Mouse (Mus musculus): ENCODE measurements around the gene Sash3. TPM values are rescaled to one million over a fixed set of nuclear protein-coding genes. Genes with fewer than 3 reads are reported as not detected.

The Sash3 gene
- total RNA-seq (2021) = under 1 TPM; 0.17 to 0.28 TPM
- long read RNA-seq, experiment 1 = 0 reads
- long read RNA-seq, experiment 2 = 0 reads

GRCm38 (mm10) chrX:48146262-48146661, at the start of gene Sash3:
Gene Sash3, plus strand, starts transcription at chrX:48146436.
- H3K4me3 ChIP-seq = peak within 1 kb of the TSS; percentile 21
- TF ChIP-seq CTCF (IDR thresholded peaks at IDR 0.05) = no peak
- intact Hi-C loops (cut with DNase I) = no loop called here
- H3K27ac ChIP-seq = no peak within 1 kb of the TSS
- no peak for DNase-seq

- no peak for TF ChIP-seq CTCF (IDR thresholded peaks at IDR 0.05)
- intact Hi-C loops (cut with DNase I) = no loop called here
- Histone ChIP-seq H3K4me3 (no peak overlapping the region), H3K27ac (no peak overlapping the region)
- no peak for DNase-seq
Measured at GRCm38 (mm10) chrX:48096580-48096979, 49.7 kb upstream of the Sash3 start.

- Histone ChIP-seq H3K27ac (no peak overlapping the region), H3K4me3 (no peak overlapping the region)
- DNase-seq = no peak
- TF ChIP-seq CTCF (IDR thresholded peaks at IDR 0.05) = no peak
- intact Hi-C loops (cut with DNase I) = no loop called here
Measured at GRCm38 (mm10) chrX:48098470-48099129, 47.6 kb upstream of the Sash3 start.

- TF ChIP-seq CTCF (IDR thresholded peaks at IDR 0.05) = peak; percentile 66
- intact Hi-C loops (cut with DNase I) = loop anchor here (1.0 to 5.0 kb wide), 2 partner anchors 80 to 108 kb away; no protein-coding TSS in a partner anchor
- DNase-seq = peak; percentile 43
- Histone ChIP-seq H3K4me3 (no peak overlapping the region), H3K27ac (no peak overlapping the region)
Measured at GRCm38 (mm10) chrX:48099871-48100270, 46.4 kb upstream of the Sash3 start.

DNA sequence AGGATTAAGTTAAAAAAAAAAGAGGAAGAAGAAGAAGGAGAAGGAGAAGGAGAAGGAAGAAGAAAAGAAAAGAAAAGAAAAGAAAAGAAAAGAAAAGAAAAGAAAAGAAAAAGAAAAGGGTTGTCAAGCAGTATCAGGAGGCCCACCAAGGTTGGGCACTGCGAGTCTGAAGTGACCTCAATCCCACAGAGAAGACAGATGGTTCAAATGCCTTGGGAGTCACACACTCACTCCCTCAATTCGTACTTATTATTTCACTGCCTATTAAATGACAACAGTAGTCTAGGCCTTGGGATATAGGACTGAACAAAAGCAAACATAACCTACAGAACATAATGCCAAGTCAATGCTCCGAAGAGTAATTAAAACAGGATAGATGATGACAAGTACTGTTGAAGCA, 43.0 kb upstream of the Sash3 start:
- no peak for DNase-seq
- Histone ChIP-seq H3K27ac (no peak overlapping the region), H3K4me3 (no peak overlapping the region)
- TF ChIP-seq CTCF (IDR thresholded peaks at IDR 0.05) = no peak
- intact Hi-C loops (cut with DNase I) = loop anchor here (5.0 kb wide), 1 partner anchor 111 kb away; no protein-coding TSS in a partner anchor

DNA sequence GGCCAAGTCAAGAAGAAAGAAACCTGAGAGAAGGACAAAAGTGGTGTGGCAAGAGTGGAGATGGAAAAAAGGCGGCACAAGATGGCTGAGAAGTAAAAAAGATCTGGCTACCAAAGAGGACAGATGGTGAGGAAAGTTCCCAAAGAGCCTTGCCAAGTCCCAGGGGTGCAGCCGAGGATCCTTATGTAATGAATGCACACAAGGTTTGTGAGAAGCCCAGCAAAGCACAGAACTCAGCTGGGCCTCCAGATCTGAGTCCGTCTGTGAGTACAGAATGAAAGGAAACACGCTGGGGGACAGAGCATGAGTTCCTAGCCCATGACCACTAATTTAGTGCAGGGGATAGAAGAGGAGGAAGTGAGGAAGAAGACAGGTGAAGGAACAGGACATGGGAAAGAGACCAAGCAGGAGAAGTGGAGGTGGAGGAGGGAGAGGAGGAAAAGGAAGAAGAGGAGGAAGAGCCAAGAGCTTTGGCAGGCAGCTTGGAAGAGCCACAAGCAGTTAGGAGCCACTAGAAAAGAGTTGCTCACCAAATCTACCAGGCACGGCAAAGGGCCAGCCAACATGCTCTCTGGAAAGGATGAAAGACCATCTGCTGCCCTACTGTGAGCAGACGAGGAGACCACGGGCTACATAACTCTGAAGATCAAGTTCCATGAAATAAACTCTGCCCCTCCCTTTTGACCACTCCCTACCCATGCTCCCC, 41.3 kb upstream of the Sash3 start:
- intact Hi-C loops (cut with DNase I) = loop anchor here (5.0 kb wide), 1 partner anchor 113 kb away; no protein-coding TSS in a partner anchor
- TF ChIP-seq CTCF (IDR thresholded peaks at IDR 0.05) = no peak
- Histone ChIP-seq H3K4me3 (no peak overlapping the region), H3K27ac (no peak overlapping the region)
- DNase-seq = no peak

- peak; percentile 37 for DNase-seq
- H3K4me3 ChIP-seq = no peak overlapping the region
- intact Hi-C loops (cut with DNase I) = no loop called here
- TF ChIP-seq CTCF (IDR thresholded peaks at IDR 0.05) = no peak
- H3K27ac ChIP-seq = no peak overlapping the region
Measured at GRCm38 (mm10) chrX:48106226-48106625, 40.0 kb upstream of the Sash3 start.

DNA sequence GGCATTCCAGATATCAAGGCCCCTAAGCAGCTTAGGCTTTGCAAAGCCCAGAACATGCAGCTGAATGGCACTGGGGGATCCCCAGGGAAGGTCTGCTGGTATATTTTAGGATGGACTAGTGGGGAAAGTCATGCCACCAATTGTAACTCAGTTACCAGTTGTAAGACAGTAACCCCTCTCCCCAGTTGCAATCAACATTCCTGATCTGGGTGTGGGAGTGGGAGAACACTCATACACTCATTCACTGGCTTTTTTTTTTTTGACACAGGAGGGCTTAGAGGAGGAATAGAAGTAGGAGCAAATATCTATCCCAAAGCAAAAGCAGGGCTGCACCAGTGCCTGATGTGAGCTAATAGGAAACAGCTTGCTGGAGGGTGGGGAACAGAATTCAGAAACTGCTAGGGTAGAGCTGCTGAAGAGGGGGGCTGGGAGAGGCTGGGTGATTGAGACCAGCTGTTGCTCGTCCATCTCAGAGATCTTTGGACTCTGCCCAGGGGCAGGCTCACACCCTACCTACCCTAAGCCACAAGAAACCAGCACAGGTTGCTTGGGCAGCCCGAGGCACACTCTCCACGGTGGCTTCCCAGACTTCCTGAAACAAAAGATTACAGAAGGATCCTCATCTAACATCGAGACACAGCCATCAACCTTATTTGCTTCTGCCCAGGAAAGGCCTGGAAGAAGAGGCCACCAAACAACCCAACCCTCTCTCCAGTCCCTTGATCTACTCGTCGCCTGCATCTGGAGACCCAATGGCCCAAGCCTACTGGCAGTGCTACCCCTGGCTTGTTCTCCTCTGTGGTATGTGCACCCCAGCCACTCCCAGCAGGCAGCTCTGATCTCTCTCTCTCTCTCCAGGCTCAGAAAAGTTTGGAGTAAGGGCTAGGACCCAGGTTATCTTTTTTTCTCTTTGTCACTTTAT, 37.6 kb upstream of the Sash3 start, which contains the start of gene Xpnpep2:
Xpnpep2 (plus strand) TSS at position 332 of the 922 bp plus-strand sequence.
- Histone ChIP-seq H3K27ac (peak within 1 kb of the TSS; percentile 31), H3K4me3 (no peak within 1 kb of the TSS)
- TF ChIP-seq CTCF (IDR thresholded peaks at IDR 0.05) = no peak
- intact Hi-C loops (cut with DNase I) = no loop called here
- peak; percentile 44 for DNase-seq

GRCm38 (mm10) chrX:48109316-48109655, 37.0 kb upstream of the Sash3 start:
- intact Hi-C loops (cut with DNase I) = no loop called here
- H3K4me3 ChIP-seq = no peak overlapping the region
- DNase-seq = no peak
- H3K27ac ChIP-seq = peak overlapping the region; percentile 31
- TF ChIP-seq CTCF (IDR thresholded peaks at IDR 0.05) = no peak

- no peak for DNase-seq
- intact Hi-C loops (cut with DNase I) = no loop called here
- TF ChIP-seq CTCF (IDR thresholded peaks at IDR 0.05) = no peak
- Histone ChIP-seq H3K4me3 (no peak overlapping the region), H3K27ac (no peak overlapping the region)
Measured at GRCm38 (mm10) chrX:48119294-48119693, 26.9 kb upstream of the Sash3 start.

DNA sequence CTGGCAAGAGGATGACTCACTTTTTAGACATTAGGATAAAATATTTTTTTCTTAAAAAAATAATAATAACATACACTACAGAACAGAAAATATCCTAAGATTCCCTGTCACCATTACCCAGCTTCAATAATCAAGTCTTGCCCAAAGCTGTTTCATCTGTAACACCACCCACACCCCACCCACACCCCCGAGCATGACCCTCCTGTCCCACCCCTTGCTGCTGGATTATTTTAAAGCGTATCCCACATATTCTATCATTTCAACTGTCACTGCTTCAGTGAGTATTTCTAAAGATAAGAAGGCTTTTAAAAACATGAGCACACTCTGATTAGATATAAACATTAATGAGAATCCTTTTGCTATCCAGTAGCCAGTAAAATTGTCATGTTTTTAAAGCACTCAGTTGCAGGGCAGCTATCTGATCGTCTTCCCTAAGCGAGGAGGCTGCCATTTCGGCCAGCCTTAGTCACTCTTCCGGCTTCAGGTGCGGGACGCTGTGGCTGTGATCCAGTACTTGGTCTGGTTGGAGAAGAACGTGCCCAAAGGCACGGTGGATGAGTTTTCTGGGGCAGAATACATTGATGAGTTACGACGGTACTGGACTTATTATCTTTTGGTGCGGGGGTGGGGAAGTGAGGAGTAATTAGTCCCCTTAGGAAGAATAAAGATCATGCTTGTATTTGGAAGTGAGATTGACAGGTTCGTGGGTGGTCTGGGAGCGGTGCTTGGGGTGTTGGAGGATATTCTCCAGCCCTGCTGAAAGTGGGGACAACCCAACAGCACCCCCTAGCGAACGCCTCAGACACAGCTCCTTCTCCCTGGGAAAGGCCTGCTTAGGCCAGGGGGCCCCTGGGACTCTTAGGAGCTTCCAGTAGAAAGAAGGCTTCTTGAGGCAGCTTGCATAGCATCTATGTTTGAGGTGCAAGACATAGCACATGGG, 21.8 kb upstream of the Sash3 start:
- DNase-seq = peak; percentile 69
- intact Hi-C loops (cut with DNase I) = loop anchor here (1.0 to 10.0 kb wide), 3 partner anchors 104 to 134 kb away; partner anchors contain the start of gene Utp14a
- Histone ChIP-seq H3K27ac (0 out of 2 replicates have a peak overlapping the region, but pooled peaks have one; percentile 5), H3K4me3 (peak overlapping the region; percentile 47)
- peak; percentile 82 for TF ChIP-seq CTCF (IDR thresholded peaks at IDR 0.05)

Measured in gastrocnemius, adult 2 months (tissue).